Mouse (Mus musculus) heart, embryonic 14.5 days (tissue): Measurements from ENCODE around the gene Aars2. TPM values are rescaled to one million over a fixed set of nuclear protein-coding genes. Genes with fewer than 3 reads are reported as not detected.
A peak's percentile ranks its signal among the peaks of the same experiment; 100 is the strongest.

Experiments used
- ATAC-seq: fragments of 200-750 bp; cut with Nextera tagmentation; 2 replicates; pipeline ENCODE4 v1.8.0; 2017; ENCODE audit warnings: low read depth, moderate TSS enrichment; ENCODE audit not compliant: insufficient number of reproducible peaks, insufficient read depth, low FRiP score
- H3K27ac ChIP-seq, 2 experiments: fragments of 200-500 bp in 1 of 2; fragments of 300-500 bp in 1 of 2; sonication (generic) in 1 of 2; replicated peaks in 1 of 2; 2 replicates each; pipeline ENCODE4 v1.5.1; 2012 to 2014; ENCODE audit warnings: low read depth in 2 of 2, low read length in 2 of 2, control low read depth in 1 of 2, mild to moderate bottlenecking in 1 of 2, mixed read lengths in 1 of 2; ENCODE audit not compliant: control insufficient read depth in 1 of 2, insufficient read depth in 1 of 2
- H3K27me3 ChIP-seq: fragments of 300-500 bp; sonication (generic); 2 replicates; pipeline ENCODE4 v1.6.1; 2014; ENCODE audit warnings: mild to moderate bottlenecking, low read length, control low read depth; ENCODE audit not compliant: control insufficient read depth, insufficient read depth
- H3K36me3 ChIP-seq: fragments of 300-500 bp; sonication (generic); 2 replicates; pipeline ENCODE4 v1.6.1; 2014; ENCODE audit warnings: mild to moderate bottlenecking, control low read depth, low read length, mixed read lengths; ENCODE audit not compliant: control insufficient read depth, insufficient read depth
- H3K4me1 ChIP-seq, 2 experiments: fragments of 200-500 bp in 1 of 2; fragments of 300-500 bp in 1 of 2; sonication (generic) in 1 of 2; 2 replicates each; pipeline ENCODE4 v1.6.1; 2012 to 2014; ENCODE audit warnings: low read length in 2 of 2, control low read depth in 1 of 2, mixed read lengths in 1 of 2; ENCODE audit not compliant: control insufficient read depth in 2 of 2, insufficient read depth in 2 of 2
- H3K4me2 ChIP-seq: fragments of 300-500 bp; sonication (generic); 2 replicates; pipeline ENCODE4 v1.6.1; 2014; ENCODE audit warnings: mild to moderate bottlenecking, low read length
- H3K4me3 ChIP-seq, 2 experiments: fragments of 200-500 bp in 1 of 2; fragments of 300-500 bp in 1 of 2; sonication (generic) in 1 of 2; 2 replicates each; pipeline ENCODE4 v1.5.1; 2012 to 2014; ENCODE audit warnings: low read length in 2 of 2, mild to moderate bottlenecking in 2 of 2, control low read depth in 1 of 2, low read depth in 1 of 2, moderate library complexity in 1 of 2; ENCODE audit not compliant: control insufficient read depth in 1 of 2, insufficient read depth in 1 of 2
- H3K9ac ChIP-seq: fragments of 300-500 bp; sonication (generic); 2 replicates; pipeline ENCODE4 v1.6.1; 2014; ENCODE audit warnings: mild to moderate bottlenecking, low read length
- H3K9me3 ChIP-seq: fragments of 300-500 bp; sonication (generic); 2 replicates; pipeline ENCODE4 v1.6.1; 2016; ENCODE audit warnings: low read length, control low read depth; ENCODE audit not compliant: control insufficient read depth
- WGBS: fragments of 180-500 bp; shearing (Covaris S2); extraction: QIAGEN DNeasy Blood & Tissue Kit; methylation state at CpG from one replicate; pipeline ENCODE4 v1.1.7; 2014; 5-methylcytosine and 5-hydroxymethylcytosine counted together
- polyA plus RNA-seq: library from polyadenylated mRNA; unstranded; fragments of >200 nt; fragmentation: Nextera tagmentation; extraction: Ambion mirVana; gene quantifications from 2 replicates; pipeline ENCODE4 v1.2.1, GENCODE M21; 2014

The Aars2 gene
- polyA plus RNA-seq, 1 experiment from 2014 or later: 15.3 TPM

DNA sequence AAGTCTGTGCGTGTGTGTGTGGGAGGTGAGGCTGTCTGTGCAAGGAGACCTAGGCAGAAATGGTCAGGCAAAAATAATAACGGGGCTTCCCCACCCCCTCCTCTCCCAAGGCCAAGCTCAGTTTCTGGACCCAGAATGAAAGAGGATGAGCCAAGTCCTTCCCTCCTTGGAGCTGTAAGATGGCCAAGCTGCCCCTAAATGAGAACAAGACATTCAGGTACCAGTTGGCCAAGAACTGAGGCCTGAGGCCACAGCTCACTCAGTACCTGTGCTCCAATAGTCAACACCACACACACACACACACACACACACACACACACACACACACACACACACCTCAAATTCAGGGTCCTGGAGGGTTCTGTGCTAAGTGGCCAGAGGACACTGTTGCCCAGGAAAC is 36.1 kb downstream of the Aars2 start:
- no peaks in the 10 kb centered on the region for H3K9me3 ChIP-seq
- H3K36me3 ChIP-seq: no peaks in the 10 kb centered on the region
- no peak overlapping the region for H3K4me3 ChIP-seq
- no peak overlapping the region for H3K27ac ChIP-seq
- peaks cover 0 to 14% of the 10 kb centered on the region in 2 experiments; a peak in 3 of 4 replicates for H3K4me1 ChIP-seq
- H3K27me3 ChIP-seq: peaks cover 99% of the 10 kb centered on the region
- 67% methylated on average over 2 of the region's 2 CpGs for WGBS
- no peak for ATAC-seq
- no peak overlapping the region for H3K4me2 ChIP-seq
- H3K9ac ChIP-seq: no peak overlapping the region

DNA sequence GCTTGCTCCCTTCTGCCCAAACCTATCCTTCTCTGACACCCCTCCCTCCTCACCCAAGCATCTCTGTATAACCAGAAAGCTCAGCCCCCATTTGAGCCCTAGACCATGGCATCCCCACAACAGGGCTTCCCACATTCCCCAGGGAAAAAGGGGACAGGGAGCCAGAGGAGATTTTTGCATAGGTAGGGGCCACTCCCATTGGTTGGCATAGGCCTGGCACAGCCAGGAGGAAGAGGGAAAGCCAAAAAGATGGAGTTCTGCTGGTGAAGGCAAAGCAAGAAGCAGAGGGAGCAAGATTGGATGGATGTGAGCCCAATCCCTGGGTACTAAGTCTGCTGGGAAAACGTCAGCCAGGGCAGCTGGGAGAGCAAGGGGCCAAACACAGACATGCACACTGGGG is 36.5 kb downstream of the Aars2 start:
- H3K4me3 ChIP-seq: no peak overlapping the region
- H3K27ac ChIP-seq: no peak overlapping the region
- no peaks in the 10 kb centered on the region for H3K36me3 ChIP-seq
- no peak for ATAC-seq
- H3K9me3 ChIP-seq: no peaks in the 10 kb centered on the region
- WGBS: 36% methylated on average over 1 of the region's 1 CpGs
- H3K9ac ChIP-seq: no peak overlapping the region
- peaks cover 0 to 14% of the 10 kb centered on the region in 2 experiments; a peak in 3 of 4 replicates for H3K4me1 ChIP-seq
- H3K27me3 ChIP-seq: peaks cover 99% of the 10 kb centered on the region
- no peak overlapping the region for H3K4me2 ChIP-seq

DNA sequence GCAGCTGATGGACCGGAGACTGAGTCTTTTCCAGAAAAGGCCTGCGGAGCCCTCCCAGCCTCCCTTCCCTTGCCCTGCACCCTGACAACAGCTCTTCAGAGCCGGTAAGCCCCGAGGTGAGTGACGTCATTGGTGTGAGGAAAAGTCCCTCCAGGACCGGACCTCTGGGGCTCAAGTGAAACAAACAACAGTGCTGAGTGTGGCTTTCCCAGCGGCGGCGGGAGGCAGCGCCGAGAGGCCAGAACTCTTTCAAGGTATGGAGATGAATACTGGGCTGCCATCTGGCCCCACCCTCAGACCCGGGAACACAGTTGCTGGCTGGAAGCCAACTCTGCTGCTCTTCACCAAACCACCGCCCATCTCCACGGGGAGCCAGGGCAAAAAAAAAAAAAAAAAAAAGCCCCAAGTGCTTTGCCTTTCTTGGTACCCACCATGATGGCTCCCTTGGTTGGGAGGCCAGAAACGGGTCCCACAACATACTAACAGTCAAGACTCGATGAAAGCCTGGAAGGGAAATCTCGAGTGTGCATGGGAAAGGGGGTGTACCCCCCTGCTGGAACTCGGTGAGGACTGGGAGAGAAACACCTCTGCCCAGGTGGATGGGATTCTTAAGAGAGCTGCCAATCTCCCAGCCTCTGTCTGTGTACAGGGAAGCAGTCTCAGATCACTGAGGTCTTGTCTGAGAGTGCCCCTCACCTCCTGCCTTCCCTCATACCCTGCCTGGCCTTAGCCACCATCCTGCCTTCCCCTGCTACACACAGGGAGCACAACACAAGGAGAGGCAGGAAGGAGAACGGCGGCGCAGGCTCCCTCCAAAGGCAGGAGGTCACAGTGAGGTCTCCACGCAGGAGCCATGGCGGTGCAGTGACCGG is 37.6 kb downstream of the Aars2 start:
- Histone ChIP-seq H3K4me3 (no peak overlapping the region; a peak in 1 of 4 replicates), H3K9me3 (no peaks in the 10 kb centered on the region), H3K36me3 (no peaks in the 10 kb centered on the region), H3K4me1 (peaks cover 0 to 15% of the 10 kb centered on the region in 2 experiments; a peak in 3 of 4 replicates), H3K4me2 (peak overlapping the region; percentile 66), H3K27me3 (peaks cover 99% of the 10 kb centered on the region), H3K9ac (no peak overlapping the region), H3K27ac (no peak overlapping the region)
- ATAC-seq: no peak
- WGBS: 4% methylated on average over 24 of the region's 24 CpGs

DNA sequence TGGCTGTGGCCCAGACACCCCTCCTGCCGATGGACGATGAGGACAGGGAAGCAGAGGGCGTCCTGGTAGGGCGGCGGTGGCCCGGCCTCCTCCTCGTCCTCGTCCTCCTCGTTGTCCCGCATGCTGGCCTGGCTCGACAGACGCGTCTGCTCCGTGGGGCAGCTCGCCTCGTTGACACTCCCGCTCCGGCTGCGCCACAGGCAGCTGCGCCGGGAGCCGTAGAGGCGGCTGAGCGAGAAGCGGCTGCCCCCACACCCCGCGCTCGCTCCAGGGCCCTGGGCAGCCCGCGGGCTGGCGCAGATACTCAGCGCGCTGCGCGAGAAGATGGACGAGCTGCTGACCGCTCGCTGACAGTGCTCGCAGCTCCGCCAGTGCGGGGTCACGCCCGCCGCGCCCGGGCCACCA is 38.2 kb downstream of the Aars2 start:
- Histone ChIP-seq H3K27ac (no peak overlapping the region), H3K36me3 (no peaks in the 10 kb centered on the region), H3K4me3 (peak overlapping the region; percentile 14 to 35), H3K4me2 (peak overlapping the region; percentile 66), H3K27me3 (peaks cover 94% of the 10 kb centered on the region), H3K9ac (no peak overlapping the region), H3K4me1 (peaks cover 0 to 21% of the 10 kb centered on the region in 2 experiments; a peak in 3 of 4 replicates), H3K9me3 (no peaks in the 10 kb centered on the region)
- WGBS: 2% methylated on average over 35 of the region's 46 CpGs
- ATAC-seq: no peak

DNA sequence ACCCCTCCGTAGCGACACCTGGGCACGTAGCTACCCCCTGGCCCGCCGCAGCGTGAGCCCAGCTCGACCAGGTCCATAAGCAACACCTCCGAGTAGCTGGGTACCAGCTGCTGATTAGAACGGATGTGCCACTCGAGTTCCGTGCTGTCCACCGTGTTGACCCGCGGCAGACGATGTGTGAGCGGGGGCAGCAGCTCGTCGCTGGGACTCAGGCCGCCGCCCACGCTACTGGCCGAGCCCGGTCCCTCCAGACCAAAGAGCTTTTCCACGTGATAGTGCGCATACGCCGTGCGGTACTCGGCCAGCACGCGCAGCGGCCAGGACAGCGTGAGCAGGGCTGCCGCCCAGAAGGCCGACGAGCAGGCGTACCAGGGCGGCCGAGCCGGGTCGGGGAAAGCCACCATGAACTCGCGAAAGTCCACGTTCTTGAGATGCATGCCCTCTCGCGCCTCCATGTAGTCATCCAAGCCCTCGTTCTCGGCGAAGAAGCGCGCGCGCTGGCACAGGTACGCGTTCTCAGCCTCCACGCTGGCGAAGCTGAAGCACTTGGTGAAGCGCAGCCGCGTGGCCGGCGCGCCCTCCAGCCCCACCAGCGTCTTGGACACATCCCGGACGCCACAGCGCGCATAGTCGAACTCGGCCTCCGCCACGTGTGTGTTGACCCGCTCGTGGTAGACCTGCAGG is 38.8 kb downstream of the Aars2 start:
- ATAC-seq: no peak
- H3K9me3 ChIP-seq: no peaks in the 10 kb centered on the region

DNA sequence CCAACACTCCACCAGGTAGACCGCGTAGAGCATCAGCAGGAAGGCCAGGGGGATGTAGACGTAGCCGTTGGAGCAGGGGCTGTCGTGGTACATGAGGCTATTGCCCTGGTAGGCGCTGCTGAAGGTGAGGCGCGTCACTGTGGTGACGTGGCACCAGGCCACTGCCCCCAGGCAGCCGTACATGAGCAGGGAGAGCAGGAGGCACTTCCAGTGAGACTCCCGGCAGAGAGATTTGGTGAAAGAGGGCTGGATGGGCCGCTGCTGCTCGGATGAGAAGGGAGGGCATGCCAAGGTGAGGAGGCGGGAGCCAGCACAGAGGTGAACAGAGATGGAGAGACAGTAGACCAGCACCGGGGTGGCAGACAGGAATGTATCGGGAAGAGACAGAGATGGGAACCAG is 40.3 kb downstream of the Aars2 start:
- WGBS: 64% methylated on average over 16 of the region's 16 CpGs
- no peak for ATAC-seq
- no peak overlapping the region for H3K4me3 ChIP-seq
- no peak overlapping the region for H3K9ac ChIP-seq
- no peak overlapping the region for H3K27ac ChIP-seq
- no peak overlapping the region for H3K4me2 ChIP-seq
- H3K36me3 ChIP-seq: no peaks in the 10 kb centered on the region
- H3K27me3 ChIP-seq: peaks cover 87% of the 10 kb centered on the region
- H3K4me1 ChIP-seq: peaks cover 2 to 30% of the 10 kb centered on the region in 2 experiments
- H3K9me3 ChIP-seq: no peaks in the 10 kb centered on the region

More for the DNA sequence above, 38.8 kb downstream of the Aars2 start:
- Histone ChIP-seq H3K4me1 (peaks cover 0 to 27% of the 10 kb centered on the region in 2 experiments; a peak in 3 of 4 replicates), H3K36me3 (no peaks in the 10 kb centered on the region), H3K9ac (no peak overlapping the region), H3K4me3 (peak overlapping the region; percentile 14 to 35), H3K27me3 (peaks cover 93% of the 10 kb centered on the region), H3K4me2 (peak overlapping the region; percentile 66), H3K27ac (no peak overlapping the region)
- WGBS: 5% methylated on average over 74 of the region's 74 CpGs

DNA sequence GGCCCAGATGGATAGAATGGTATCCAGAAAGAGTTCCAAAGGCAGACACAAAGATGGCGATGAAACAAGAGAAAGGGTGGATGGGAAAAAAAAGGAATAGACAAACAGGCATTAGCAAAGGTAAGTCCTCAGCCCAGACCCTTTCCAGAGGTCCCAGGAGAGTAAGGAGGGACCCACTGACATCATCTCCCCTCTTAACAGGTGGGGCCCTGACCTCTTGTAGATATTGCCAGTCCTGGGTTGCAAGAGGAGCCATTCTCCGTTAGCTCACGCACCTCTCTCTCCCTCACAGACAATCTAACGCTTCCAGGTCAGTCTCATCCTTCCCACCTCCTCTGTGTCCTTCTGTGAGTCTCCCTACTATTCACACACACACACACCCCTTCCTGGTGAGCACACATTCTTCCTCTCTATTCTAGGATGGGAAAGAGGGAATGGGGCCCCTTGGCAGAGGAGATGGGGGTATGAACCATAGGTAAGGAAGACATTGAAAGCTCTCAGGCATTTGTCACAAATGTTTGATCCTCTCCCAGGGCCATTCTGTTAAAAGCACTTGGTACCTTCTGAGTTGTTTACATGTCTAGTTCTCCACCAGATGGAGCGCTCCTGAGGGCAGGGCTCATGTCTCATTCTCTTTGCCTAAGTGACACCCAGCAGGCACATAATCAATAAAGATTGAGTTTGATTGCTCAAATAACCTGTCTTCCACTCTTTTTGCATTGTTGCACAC is 41.0 kb downstream of the Aars2 start:
- 64% methylated on average over 5 of the region's 5 CpGs for WGBS
- no peak for ATAC-seq
- no peak overlapping the region for H3K27ac ChIP-seq
- no peaks in the 10 kb centered on the region for H3K36me3 ChIP-seq
- no peaks in the 10 kb centered on the region for H3K9me3 ChIP-seq
- H3K27me3 ChIP-seq: peaks cover 80% of the 10 kb centered on the region
- no peak overlapping the region for H3K9ac ChIP-seq
- H3K4me2 ChIP-seq: no peak overlapping the region
- H3K4me3 ChIP-seq: no peak overlapping the region
- peaks cover 3 to 31% of the 10 kb centered on the region in 2 experiments for H3K4me1 ChIP-seq
